Mouse (Mus musculus) heart, adult 2 months (tissue): ENCODE measurements at regions not wholly inside any gene's neighbourhood (a gene's known extent, or its start where the extent isn't known, plus 50 kb on each side); places are given as distances from the start of the nearest gene placed in this dataset.

Source experiments
- DNase-seq, 2 experiments: peaks; one replicate each; pipeline ENCODE4 v3.0.0; 2021
- H3K27ac ChIP-seq: fragments of 200-600 bp; 2 replicates; pipeline ENCODE4 v1.8.1; 2022
- H3K27me3 ChIP-seq: fragments of 200-500 bp; 2 replicates; pipeline ENCODE4 v1.6.1; 2012; ENCODE audit warnings: mild to moderate bottlenecking, low read length, inconsistent platforms, mixed read lengths; ENCODE audit not compliant: control insufficient read depth, insufficient read depth
- H3K36me3 ChIP-seq: fragments of 200-500 bp; 2 replicates; pipeline ENCODE4 v1.6.1; 2012; ENCODE audit warnings: low read length, inconsistent platforms; ENCODE audit not compliant: control insufficient read depth, insufficient read depth
- H3K4me1 ChIP-seq: fragments of 200-500 bp; 2 replicates; pipeline ENCODE4 v1.6.1; 2011; ENCODE audit warnings: low read length; ENCODE audit not compliant: control insufficient read depth, insufficient read depth
- H3K4me3 ChIP-seq: fragments of 200-600 bp; 2 replicates; pipeline ENCODE4 v1.8.1; 2022
- H3K79me2 ChIP-seq: fragments of 200-500 bp; replicated peaks from 2 replicates; pipeline ENCODE4 v1.6.1; 2012; ENCODE audit warnings: mild to moderate bottlenecking, inconsistent platforms, low read length, moderate library complexity, mixed read lengths; ENCODE audit not compliant: control insufficient read depth, insufficient read depth
- H3K9ac ChIP-seq: fragments of 200-500 bp; 2 replicates; pipeline ENCODE4 v1.6.1; 2012; ENCODE audit warnings: low read depth, mild to moderate bottlenecking, control low read depth, inconsistent platforms, low read length, mixed read lengths
- CTCF ChIP-seq: fragments of 200-600 bp; IDR thresholded peaks from 2 replicates; pipeline ENCODE4 v1.8.1; 2022; ENCODE audit warnings: antibody characterized with exemption, mild to moderate bottlenecking, moderate library complexity
- EP300 ChIP-seq: fragments of 200-500 bp; IDR thresholded peaks from 2 replicates; pipeline ENCODE4 v1.6.1; 2011; ENCODE audit warnings: low read depth, low read length, control low read depth; ENCODE audit not compliant: insufficient read depth
- POLR2A ChIP-seq: fragments of 200-500 bp; IDR thresholded peaks from 2 replicates; pipeline ENCODE4 v1.6.1; 2011; ENCODE audit warnings: mild to moderate bottlenecking, low read depth, low read length, control low read depth; ENCODE audit not compliant: insufficient read depth
- WGBS: fragments of 180-500 bp; shearing (Covaris S2); methylation state at CpG from one replicate; pipeline ENCODE4 v1.1.7; 2018; 5-methylcytosine and 5-hydroxymethylcytosine counted together
- intact Hi-C: fragments of 180-260 bp; cut with DNase I; formaldehyde crosslinking; loops from one replicate; pipeline ENCODE4 v1.15.1; 2025

GRCm38 (mm10) chr13:56955358-56955757, 59.6 kb upstream of the Trpc7 start:
- Histone ChIP-seq H3K4me1 (no peaks in the 10 kb centered on the region), H3K4me3 (no peak overlapping the region), H3K9ac (no peak overlapping the region), H3K79me2 (no peaks in the 10 kb centered on the region), H3K36me3 (no peaks in the 10 kb centered on the region), H3K27me3 (no peaks in the 10 kb centered on the region), H3K27ac (no peak overlapping the region)
- intact Hi-C loops, result no loop called here
- TF ChIP-seq EP300, result no peak
- no peak for TF ChIP-seq CTCF
- no peak for TF ChIP-seq POLR2A
- 39% methylated on average over 5 of the region's 5 CpGs for WGBS
- DNase-seq, result no peak

GRCm38 (mm10) chr13:56948086-56948485, 52.3 kb upstream of the Trpc7 start:
- no peak overlapping the region for H3K9ac ChIP-seq
- H3K4me1 ChIP-seq, result no peaks in the 10 kb centered on the region
- no peak overlapping the region for H3K27ac ChIP-seq
- TF ChIP-seq POLR2A (no peak), CTCF (no peak), EP300 (no peak)
- H3K27me3 ChIP-seq, result no peaks in the 10 kb centered on the region
- H3K36me3 ChIP-seq, result no peaks in the 10 kb centered on the region
- no peak overlapping the region for H3K4me3 ChIP-seq
- no peak for DNase-seq
- 84% methylated on average over 6 of the region's 6 CpGs for WGBS
- no peaks in the 10 kb centered on the region for H3K79me2 ChIP-seq
- intact Hi-C loops, result no loop called here

- Histone ChIP-seq H3K4me1 (no peaks in the 10 kb centered on the region), H3K9ac (no peak overlapping the region), H3K79me2 (no peaks in the 10 kb centered on the region), H3K27me3 (no peaks in the 10 kb centered on the region), H3K36me3 (no peaks in the 10 kb centered on the region), H3K27ac (no peak overlapping the region), H3K4me3 (no peak overlapping the region)
- DNase-seq, result no peak
- 66% methylated on average over 7 of the region's 7 CpGs for WGBS
- TF ChIP-seq CTCF, result no peak
- no peak for TF ChIP-seq EP300
- no peak for TF ChIP-seq POLR2A
- intact Hi-C loops, result no loop called here
These were observed 51.5 kb upstream of the Trpc7 start for GRCm38 (mm10) chr13:56947266-56947665.
